Mouse (Mus musculus): Measurements from ENCODE around the gene Sp3. TPM values are rescaled to one million over a fixed set of nuclear protein-coding genes. Genes with fewer than 3 reads are reported as not detected.

Gene Sp3
- total and polyA plus RNA-seq, 2 experiments from 2014 or later, result 26.5 to 115 TPM

DNA sequence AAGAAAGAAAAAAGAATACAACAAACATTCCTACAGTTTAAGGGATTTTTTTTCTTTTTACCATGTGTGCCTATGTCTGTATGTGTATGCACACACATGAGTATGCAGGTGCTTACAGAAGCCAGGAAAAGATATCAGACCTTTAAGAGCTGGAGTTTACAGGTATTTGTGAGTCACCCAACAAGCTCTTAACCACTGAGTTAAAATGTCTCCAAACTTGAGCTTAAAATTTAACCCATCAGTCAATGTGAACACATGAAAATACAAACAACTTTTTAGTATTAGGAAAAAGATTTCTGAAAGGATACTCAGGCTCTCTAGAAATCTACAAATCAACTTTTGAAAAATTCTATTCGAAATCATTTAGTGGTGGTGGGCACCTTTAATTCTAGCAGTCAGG, 11.7 kb downstream of the Sp3 start:
- peaks cover 16% of the 10 kb centered on the region; the same call in 1 of the 2 replicates for H3K36me3 ChIP-seq (ENCODE audit: insufficient read depth)
- DNase-seq (no peak), ATAC-seq (no peak)
- no peak overlapping the region for H3K9ac ChIP-seq
- no peaks in the 10 kb centered on the region for H3K4me1 ChIP-seq (ENCODE audit: insufficient read depth)
- no peak overlapping the region for H3K4me2 ChIP-seq (ENCODE audit: low read depth)
- no peaks in the 10 kb centered on the region for H3K9me3 ChIP-seq (ENCODE audit: low read length)
- WGBS, result 97% methylated on average over 1 of the region's 1 CpGs
- no peaks in the 10 kb centered on the region for H3K27me3 ChIP-seq (ENCODE audit: insufficient read depth, low read length)
- H3K27ac ChIP-seq (ENCODE audit: low read depth, low read length), result no peak overlapping the region
- no peak overlapping the region for H3K4me3 ChIP-seq (ENCODE audit: low read depth, low read length)
- TF ChIP-seq CTCF (IDR thresholded peaks at IDR 0.05; ENCODE audit: low read depth), result no peak

DNA sequence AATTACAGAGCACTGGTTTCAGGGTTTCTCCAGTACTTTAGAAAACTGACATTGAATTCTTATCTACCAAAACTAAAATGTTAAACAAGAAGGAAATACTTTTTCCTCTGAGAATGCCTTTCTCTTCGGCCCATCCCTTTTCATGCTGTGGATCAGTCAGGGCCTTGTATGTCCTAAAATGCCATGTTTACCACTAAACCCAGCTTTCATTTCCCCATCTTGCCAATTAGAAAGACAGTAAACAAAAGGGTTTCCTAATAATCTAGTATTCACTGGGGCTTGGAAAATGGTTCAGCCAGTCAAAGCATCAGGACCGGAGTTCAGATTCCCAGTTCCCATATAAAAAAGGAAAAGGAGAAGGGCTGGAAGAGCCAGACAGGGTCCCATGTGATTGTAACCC, 14.8 kb downstream of the Sp3 start:
- no peak overlapping the region for H3K4me3 ChIP-seq (ENCODE audit: low read depth, low read length)
- H3K27me3 ChIP-seq (ENCODE audit: insufficient read depth, low read length), result no peaks in the 10 kb centered on the region
- no peak overlapping the region for H3K27ac ChIP-seq (ENCODE audit: low read depth, low read length)
- whole genome bisulfite sequencing, result 85% methylated on average over 2 of the region's 2 CpGs
- no peak overlapping the region for H3K9ac ChIP-seq
- H3K4me2 ChIP-seq (ENCODE audit: low read depth), result no peak overlapping the region
- H3K36me3 ChIP-seq (ENCODE audit: insufficient read depth), result peaks cover 8% of the 10 kb centered on the region; the same call in 1 of the 2 replicates
- ATAC-seq, result no peak
- no peaks in the 10 kb centered on the region for H3K4me1 ChIP-seq (ENCODE audit: insufficient read depth)
- no peak for DNase-seq
- no peak for TF ChIP-seq CTCF (IDR thresholded peaks at IDR 0.05; ENCODE audit: low read depth)
- no peaks in the 10 kb centered on the region for H3K9me3 ChIP-seq (ENCODE audit: low read length)

DNA sequence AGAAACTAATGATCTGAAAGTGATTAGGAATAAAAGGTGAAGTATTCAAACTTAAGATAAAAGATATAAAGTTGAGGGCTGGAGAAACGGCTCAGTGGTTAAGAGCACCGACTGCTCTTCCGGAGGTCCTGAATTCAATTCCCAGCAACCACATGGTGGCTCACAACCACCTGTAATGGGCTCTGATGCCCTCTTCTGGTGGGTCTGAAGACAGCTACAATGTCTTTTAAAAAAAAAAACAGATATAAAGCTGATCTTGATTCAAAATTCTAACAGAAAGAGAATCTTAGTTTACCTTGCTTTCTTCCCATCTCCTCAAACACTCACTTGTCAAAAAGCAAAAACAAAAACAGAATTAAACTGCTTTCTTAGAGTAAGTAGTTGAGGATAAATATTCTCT, 23.8 kb downstream of the Sp3 start:
- Histone ChIP-seq H3K4me2 (ENCODE audit: low read depth) (no peak overlapping the region), H3K4me1 (ENCODE audit: insufficient read depth) (no peaks in the 10 kb centered on the region), H3K36me3 (ENCODE audit: insufficient read depth) (no peaks in the 10 kb centered on the region; the same call in 1 of the 2 replicates), H3K27ac (ENCODE audit: low read depth, low read length) (no peak overlapping the region), H3K4me3 (ENCODE audit: low read depth, low read length) (no peak overlapping the region), H3K9me3 (ENCODE audit: low read length) (no peaks in the 10 kb centered on the region), H3K9ac (no peak overlapping the region), H3K27me3 (ENCODE audit: insufficient read depth, low read length) (no peaks in the 10 kb centered on the region)
- 92% methylated on average over 3 of the region's 3 CpGs for WGBS
- ATAC-seq (no peak), DNase-seq (no peak)
- TF ChIP-seq CTCF (IDR thresholded peaks at IDR 0.05; ENCODE audit: low read depth), result no peak

DNA sequence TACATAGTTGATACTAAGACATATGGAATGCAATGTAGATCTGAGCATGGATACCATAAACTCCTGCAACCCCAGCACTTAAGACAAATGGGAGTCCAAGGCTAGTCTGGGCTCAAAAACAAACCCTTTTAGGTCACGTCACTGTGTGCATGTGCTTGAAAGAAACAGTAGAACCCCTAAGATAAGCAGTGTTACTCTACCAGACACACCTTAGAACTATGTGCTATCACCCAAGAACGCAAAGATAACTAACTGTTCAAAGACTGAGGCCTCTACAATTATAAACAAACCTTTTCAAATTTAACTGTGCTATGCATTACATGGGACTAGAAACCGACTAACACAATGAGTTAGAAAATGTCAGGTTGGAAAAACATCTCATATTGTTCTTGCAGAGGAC, 27.3 kb downstream of the Sp3 start:
- Histone ChIP-seq H3K9me3 (ENCODE audit: low read length) (no peaks in the 10 kb centered on the region), H3K4me2 (ENCODE audit: low read depth) (no peak overlapping the region), H3K4me3 (ENCODE audit: low read depth, low read length) (no peak overlapping the region), H3K27ac (ENCODE audit: low read depth, low read length) (no peak overlapping the region), H3K27me3 (ENCODE audit: insufficient read depth, low read length) (no peaks in the 10 kb centered on the region), H3K4me1 (ENCODE audit: insufficient read depth) (no peaks in the 10 kb centered on the region), H3K9ac (no peak overlapping the region), H3K36me3 (ENCODE audit: insufficient read depth) (no peaks in the 10 kb centered on the region; the same call in 1 of the 2 replicates)
- no peak for TF ChIP-seq CTCF (IDR thresholded peaks at IDR 0.05; ENCODE audit: low read depth)
- ATAC-seq (no peak), DNase-seq (no peak)
- WGBS, result 92% methylated on average over 3 of the region's 3 CpGs

DNA sequence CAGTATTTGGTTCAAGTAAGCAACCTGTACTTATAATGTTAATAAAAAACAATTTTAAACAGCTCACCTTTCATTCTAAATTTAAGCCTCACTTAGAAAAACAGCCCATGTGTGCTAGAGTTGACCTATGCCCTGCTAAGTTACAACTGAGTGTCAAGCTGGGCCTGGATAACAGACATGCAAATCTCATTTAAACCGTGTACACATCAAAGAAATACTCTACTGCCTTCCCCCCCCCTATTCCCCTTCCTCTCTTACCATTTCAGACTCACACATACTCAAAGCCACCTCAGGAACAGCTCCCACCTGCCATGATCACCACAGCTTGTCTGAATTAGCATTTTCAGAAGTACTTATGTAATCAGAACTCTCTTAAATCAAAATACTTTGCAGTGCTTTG, 44.3 kb downstream of the Sp3 start:
- Histone ChIP-seq H3K36me3 (ENCODE audit: insufficient read depth) (0 out of 2 replicates have a peak, but pooled peaks cover 6% of the 10 kb centered on the region), H3K4me2 (ENCODE audit: low read depth) (no peak overlapping the region), H3K9me3 (ENCODE audit: low read length) (no peaks in the 10 kb centered on the region), H3K4me1 (ENCODE audit: insufficient read depth) (no peaks in the 10 kb centered on the region), H3K27me3 (ENCODE audit: insufficient read depth, low read length) (no peaks in the 10 kb centered on the region), H3K9ac (no peak overlapping the region), H3K4me3 (ENCODE audit: low read depth, low read length) (no peak overlapping the region), H3K27ac (ENCODE audit: low read depth, low read length) (no peak overlapping the region)
- ATAC-seq, result no peak
- no peak for TF ChIP-seq CTCF (IDR thresholded peaks at IDR 0.05; ENCODE audit: low read depth)
- no peak for DNase-seq
- WGBS, result 18% methylated on average over 1 of the region's 1 CpGs

DNA sequence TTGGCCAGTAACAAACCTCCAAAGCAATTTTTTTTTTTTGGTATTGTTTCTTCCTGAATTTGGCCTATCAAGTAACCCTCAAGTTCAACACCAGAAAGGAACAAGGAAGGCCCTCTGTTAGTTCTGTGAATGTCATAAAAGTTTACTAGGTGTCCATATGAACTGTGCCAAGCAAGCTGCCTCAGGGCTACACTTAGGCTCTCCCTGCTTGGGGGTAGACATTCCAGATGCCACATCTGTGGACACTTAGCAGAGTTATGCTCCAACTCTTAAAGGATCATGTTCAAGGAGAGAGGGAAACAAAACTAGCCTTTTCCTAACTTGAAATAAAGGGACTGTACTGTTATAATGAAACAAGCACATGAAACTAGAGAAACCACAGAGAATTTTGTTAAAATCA, 48.1 kb downstream of the Sp3 start:
- Histone ChIP-seq H3K36me3 (ENCODE audit: insufficient read depth) (no peaks in the 10 kb centered on the region), H3K4me1 (ENCODE audit: insufficient read depth) (no peaks in the 10 kb centered on the region), H3K9me3 (ENCODE audit: low read length) (no peaks in the 10 kb centered on the region), H3K4me3 (ENCODE audit: low read depth, low read length) (no peak overlapping the region), H3K27ac (ENCODE audit: low read depth, low read length) (no peak overlapping the region), H3K4me2 (ENCODE audit: low read depth) (no peak overlapping the region), H3K27me3 (ENCODE audit: insufficient read depth, low read length) (no peaks in the 10 kb centered on the region), H3K9ac (no peak overlapping the region)
- DNase-seq (no peak), ATAC-seq (no peak)
- no peak for TF ChIP-seq CTCF (IDR thresholded peaks at IDR 0.05; ENCODE audit: low read depth)

DNA sequence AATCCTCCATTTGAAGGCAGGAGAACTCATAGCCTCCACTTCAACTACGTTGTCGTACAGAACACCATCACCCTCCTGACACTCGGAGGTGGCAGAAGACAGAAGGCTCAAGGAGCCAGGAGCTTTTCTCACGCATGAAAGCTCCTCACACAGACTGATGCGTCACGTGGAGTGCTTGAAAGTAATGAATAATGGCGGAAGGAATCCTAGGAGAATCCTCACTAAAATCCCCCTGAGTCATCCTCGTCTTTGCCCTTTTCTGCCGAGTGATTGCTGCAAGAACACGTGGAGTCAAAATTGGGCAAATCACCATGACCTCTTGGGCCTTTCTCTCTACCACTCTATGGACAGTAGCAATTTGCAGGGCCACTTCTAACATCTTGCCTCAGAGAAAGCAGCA, 55.3 kb downstream of the Sp3 start:
- no peak overlapping the region for H3K4me3 ChIP-seq (ENCODE audit: low read depth, low read length)
- H3K9me3 ChIP-seq (ENCODE audit: low read length), result no peaks in the 10 kb centered on the region
- no peaks in the 10 kb centered on the region for H3K36me3 ChIP-seq (ENCODE audit: insufficient read depth)
- no peak overlapping the region for H3K27ac ChIP-seq (ENCODE audit: low read depth, low read length)
- ATAC-seq, result no peak
- TF ChIP-seq CTCF (IDR thresholded peaks at IDR 0.05; ENCODE audit: low read depth), result no peak
- WGBS, result 80% methylated on average over 10 of the region's 10 CpGs
- H3K4me1 ChIP-seq (ENCODE audit: insufficient read depth), result no peaks in the 10 kb centered on the region
- H3K9ac ChIP-seq, result no peak overlapping the region
- no peak for DNase-seq
- no peak overlapping the region for H3K4me2 ChIP-seq (ENCODE audit: low read depth)
- no peaks in the 10 kb centered on the region for H3K27me3 ChIP-seq (ENCODE audit: insufficient read depth, low read length)

DNA sequence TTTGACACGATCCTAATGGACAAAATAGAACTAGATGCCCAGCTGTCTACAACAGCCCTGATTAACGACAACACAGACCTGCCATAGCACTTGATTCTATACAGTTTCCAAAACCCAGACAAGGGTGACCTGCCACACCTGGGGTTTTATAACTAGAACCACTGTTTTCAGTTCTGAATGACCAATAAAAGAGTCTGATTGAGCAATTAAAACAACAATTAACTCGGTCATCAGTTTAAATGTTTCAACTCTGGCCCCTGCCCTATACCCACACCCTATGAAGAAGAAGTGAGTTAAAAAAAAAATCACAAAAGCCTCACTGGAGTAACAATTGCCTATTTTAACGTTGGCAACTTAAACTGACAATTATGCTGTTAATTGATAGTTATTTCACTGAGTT, 64.1 kb downstream of the Sp3 start:
- H3K4me3 ChIP-seq (ENCODE audit: low read depth, low read length), result no peak overlapping the region
- 55% methylated on average over 4 of the region's 4 CpGs for WGBS
- H3K9ac ChIP-seq, result no peak overlapping the region
- H3K9me3 ChIP-seq (ENCODE audit: low read length), result no peaks in the 10 kb centered on the region
- no peak overlapping the region for H3K4me2 ChIP-seq (ENCODE audit: low read depth)
- ATAC-seq (no peak), DNase-seq (no peak)
- no peaks in the 10 kb centered on the region for H3K4me1 ChIP-seq (ENCODE audit: insufficient read depth)
- no peaks in the 10 kb centered on the region for H3K27me3 ChIP-seq (ENCODE audit: insufficient read depth, low read length)
- TF ChIP-seq CTCF (IDR thresholded peaks at IDR 0.05; ENCODE audit: low read depth), result no peak
- H3K27ac ChIP-seq (ENCODE audit: low read depth, low read length), result no peak overlapping the region
- H3K36me3 ChIP-seq (ENCODE audit: insufficient read depth), result no peaks in the 10 kb centered on the region

All from forebrain, postnatal 0 days (tissue).